Mouse (Mus musculus) adrenal gland, adult 18-20 months (tissue): ENCODE measurements at regions not wholly inside any gene's neighbourhood (a gene's known extent, or its start where the extent isn't known, plus 50 kb on each side); places are given as distances from the start of the nearest gene placed in this dataset.

Source experiments
- DNase-seq, 2 experiments: peaks; one replicate each; pipeline ENCODE4 v3.0.0; 2021 to 2022; ENCODE audit warnings: low spot score in 2 of 2

DNA sequence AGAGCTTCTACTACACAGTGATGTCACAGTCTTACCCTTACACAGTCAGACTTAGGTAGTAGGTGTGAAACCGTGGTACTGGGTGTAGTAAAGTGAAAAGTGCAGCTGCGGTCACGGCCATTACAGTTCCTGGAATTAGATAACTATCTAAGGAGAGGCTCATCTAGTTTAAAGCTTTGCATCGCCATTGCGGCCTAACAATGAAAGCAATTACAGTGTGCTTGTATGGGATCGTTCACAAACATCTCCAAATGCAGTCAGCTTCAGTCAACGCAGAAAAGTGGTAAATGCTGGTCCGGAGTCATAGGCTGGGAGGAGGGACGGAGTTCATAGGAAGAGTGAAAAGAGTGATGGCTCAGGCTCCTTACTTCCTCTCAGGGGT is 106.0 kb upstream of the Col1a2 start:
- no peak for DNase-seq

DNA sequence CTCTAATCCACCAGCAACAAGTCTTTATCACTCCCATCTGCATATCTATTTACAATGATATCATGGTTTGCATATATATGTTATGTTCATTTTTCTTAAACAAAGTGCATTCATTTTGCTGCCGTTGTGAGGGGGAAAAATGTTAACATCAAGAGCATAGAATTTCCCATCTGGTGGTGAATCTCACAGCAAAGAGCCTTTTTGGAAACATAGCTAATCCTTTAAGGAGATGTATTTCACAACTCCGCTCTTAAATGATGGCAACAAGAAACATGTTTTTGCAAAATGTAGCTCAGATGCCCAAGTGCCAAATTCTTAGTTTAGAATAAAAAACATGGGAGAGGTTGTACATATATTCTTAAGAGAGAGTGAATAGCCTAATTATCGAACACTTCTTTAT is 99.3 kb upstream of the Col1a2 start:
- no peak for DNase-seq

DNA sequence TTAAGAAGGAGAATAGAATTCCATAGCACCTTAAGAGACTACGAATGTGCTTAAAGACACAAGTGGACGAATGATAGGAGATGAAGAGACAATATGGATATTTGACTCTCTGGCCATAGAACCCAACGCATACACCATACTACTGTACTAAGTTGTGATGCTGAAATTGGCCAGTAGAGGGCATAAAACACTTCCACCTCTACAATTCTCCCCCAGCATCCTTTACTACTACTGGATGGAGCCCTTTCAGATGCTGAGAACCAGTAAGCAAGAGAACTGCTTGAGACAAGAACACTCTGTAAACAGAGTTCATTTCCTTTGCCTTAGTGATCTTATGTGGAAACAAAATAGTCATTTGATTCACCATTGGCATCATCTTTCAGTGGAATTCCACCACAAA is 96.9 kb upstream of the Col1a2 start:
- DNase-seq = peak in 1 of 2 experiments; percentile 23

DNA sequence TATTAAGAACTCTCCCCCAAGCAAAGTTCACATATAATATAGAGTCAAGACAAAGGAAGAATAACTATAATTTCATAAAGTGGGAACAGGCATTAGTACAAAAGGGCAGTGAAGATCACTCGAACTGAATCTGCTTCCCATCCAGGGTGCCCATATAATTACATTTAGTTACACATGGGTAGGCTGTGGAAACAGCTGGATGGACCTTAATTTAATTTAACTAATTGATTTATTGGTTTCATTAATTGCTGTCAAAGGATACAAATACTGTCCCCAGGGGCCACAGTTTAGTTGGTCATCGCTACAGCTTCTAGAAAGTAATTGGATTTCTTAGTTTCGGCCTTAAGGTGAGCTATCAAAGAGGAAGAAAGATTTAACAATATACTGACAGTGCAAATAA is 91.4 kb upstream of the Col1a2 start:
- DNase-seq = no peak

DNA sequence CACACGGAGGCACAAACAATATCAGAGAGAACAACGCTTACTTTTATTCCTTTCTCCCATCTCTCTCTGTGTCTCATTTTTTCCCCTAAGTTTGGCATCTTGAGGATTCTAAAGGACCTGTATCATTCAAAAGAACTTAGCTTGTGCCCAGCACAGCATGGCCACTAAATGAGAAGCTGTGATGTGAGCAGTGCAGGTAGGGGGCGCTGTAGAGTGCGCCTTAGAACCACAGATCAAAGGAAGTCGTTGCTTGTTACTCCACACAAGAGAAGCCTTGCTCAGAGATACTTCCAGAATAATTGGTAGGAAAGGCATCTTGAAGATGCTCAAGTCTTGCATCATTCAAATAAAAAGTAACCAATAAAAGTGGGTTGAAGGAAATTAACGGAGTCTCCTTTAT is 90.4 kb upstream of the Col1a2 start:
- peak; percentile 54 to 56 for DNase-seq

DNA sequence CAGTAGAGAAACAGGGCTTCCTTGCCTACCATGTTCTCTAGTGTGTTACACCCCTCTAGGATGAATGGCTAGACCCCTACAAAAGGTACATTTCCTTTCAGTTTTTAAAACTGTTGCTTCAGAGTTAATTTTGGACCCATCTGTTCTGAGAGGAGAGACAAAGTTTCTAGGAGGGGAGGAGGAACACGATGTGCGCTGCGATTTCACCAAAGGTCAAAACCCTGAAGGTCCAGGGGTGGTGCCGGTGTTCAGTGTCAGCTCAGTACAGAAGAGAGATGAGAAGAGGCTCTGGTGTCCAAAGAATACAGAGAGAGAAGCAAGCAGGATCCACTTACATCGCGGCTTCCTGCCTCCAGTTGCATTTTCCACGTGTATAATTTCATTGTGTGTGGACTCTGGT is 89.4 kb upstream of the Col1a2 start:
- DNase-seq = no peak

DNA sequence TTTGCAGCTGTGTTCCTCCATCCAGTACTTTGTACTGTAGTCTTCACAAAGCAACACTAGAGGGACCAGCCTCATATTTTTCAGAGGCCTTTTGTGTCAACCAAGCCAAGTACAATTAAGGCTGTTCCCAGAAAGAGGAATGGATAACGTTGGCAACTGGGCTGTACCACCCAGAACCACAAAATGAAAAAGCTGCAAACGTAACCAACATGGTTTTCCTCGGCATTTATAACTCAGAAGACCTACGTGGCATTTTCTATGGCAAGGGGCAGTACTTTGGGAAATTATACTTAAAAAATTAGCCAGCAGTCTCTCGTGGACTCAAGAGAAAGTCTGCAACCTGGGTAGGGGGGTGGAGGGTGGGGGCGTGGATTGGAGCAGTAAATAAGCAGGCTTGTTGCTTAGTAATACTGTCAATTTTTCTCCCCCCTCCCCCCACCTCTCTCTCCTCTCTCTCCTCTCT is 87.3 kb upstream of the Col1a2 start:
- DNase-seq = no peak

DNA sequence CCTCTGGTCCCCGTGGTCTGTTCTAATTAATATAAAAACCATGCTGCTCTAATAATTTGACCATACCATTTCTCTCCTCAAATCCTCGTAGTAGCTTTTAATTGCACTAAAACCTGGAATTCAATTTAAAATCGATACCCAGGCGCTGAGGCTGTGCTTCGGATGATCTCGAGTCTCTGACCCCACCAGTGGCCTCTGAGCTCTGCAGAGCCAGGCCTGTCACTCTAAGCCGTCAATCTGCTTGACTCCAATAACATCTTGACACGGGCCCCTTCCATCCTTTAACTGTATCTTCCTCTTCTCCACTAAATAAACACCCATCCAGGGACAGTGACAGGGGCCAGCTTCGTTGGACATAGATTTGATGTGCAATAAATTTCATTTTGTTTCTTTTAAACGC is 86.2 kb upstream of the Col1a2 start:
- no peak for DNase-seq

DNA sequence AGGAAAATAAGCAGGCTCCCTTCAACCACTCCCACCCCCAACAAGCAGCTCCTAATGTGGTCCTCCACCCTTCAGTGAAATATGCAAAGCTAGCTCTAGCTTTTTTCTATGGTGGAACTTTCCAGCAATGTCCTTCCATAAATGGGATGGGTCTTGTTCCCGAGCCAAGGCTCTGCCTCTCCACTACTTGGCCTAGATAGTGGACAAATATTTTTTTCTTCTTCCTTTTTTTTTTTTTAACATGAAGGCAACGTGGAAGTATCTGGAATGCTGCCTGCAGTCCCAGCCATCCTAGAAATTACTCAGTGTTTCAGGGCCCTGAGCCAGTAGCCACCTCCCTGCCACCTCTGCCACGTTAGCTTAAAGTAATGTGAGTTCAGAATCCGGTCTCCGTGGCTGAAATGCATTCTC is 85.7 kb upstream of the Col1a2 start:
- DNase-seq = peak in 1 of 2 experiments; percentile 26

DNA sequence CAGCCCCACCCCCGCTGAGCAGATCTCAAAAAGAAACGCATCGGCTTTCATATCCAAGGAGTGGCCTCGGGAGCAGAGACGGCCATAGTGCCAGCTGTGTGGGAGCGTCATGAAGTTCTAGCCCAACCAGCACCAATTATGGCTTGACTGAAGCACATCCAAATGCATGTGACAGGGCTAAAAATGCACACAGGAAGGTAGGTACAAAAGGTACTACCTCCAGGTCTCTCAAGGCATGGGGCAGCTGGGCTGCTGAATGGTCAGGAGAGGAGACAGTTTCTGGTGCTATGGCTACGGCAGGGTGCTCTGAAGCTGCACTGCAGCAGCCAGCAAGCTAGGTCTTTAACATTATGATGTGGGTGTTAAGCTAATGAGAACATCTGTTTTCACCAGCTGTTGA is 83.1 kb upstream of the Col1a2 start:
- peak in 1 of 2 experiments; percentile 10 for DNase-seq

DNA sequence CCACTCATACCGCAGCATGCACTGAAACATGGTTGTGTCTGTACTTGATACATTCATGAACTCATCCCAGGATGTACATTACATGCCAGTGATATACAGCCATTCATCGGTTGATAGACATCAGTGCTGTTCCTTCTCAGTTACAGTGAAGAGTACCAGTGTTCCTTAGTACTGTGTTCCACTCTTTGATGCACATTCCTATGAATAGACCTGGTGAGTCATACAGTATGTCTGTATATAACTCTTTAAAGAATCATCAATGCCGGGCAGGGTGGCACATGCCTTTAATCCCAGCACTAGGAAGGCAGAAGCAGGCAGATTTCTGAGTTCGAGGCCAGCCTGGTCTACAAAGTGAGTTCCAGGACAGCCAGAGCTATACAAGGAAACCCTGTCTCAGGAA is 77.5 kb upstream of the Col1a2 start:
- DNase-seq = no peak

DNA sequence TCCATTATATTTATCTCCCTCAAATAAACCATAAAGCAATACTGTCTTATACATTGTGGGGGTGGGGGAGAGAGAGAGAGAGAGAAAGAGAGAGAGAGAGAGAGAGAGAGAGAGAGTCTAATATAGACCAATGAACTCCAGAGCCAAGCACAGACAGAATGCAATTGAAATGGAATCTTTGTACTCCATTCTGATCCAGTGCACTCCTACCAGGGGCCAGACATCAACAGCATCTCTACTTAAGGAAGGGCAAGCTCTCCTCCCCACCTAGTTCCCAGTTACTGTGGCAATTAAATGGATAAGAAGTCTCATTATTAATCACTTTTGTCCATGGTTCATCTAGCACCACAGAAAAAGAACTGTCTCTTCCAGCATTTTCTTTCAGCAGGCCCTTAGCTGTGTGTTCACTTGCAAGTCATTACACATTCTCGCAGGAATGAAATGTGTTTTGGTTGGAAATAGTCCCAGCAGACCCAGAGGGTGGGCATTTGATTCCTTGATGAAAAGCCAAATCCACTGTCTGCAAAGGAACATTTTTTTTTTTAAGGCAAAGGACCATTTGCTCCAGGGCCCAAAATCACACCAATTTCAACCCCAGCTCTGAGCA is 73.8 kb upstream of the Col1a2 start:
- no peak for DNase-seq

DNA sequence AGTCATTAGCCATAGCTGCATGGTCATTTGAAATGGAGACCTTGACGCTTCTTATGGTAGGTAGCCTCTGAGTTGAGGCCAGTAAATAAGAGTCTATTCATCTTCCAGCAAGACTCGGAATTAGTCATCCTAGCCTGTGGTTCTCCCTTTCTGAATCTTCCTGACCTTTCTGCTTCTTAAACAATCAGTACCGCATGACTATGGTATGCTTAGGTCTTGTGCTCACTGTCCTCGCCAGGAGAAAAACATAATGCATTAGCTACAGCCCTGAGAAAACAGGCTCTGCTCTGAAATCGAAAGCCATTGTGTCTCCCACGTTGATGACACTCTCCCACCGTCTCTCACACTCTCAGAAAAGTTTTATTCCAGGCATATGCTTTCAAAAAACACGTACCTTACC is 72.4 kb upstream of the Col1a2 start:
- no peak for DNase-seq

DNA sequence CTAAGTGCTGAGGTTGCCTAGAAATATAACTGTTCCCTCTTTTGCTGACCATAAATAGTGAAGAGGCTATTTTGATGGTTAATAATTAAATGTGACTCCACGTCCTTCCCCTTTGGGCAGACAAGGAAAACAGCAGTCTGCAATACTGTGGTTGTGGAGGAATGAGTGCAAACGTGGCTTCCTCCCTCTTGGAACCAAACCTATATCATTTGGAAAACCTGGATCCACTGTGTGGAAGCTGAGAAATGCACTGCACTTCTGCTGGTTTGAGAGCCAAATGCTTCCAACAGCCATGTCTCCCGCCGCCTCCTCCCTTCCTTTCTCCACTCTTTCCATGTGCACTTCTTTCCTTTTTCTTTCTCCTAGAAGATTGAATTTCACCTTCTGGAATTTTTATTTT is 68.2 kb upstream of the Col1a2 start:
- DNase-seq = no peak

DNA sequence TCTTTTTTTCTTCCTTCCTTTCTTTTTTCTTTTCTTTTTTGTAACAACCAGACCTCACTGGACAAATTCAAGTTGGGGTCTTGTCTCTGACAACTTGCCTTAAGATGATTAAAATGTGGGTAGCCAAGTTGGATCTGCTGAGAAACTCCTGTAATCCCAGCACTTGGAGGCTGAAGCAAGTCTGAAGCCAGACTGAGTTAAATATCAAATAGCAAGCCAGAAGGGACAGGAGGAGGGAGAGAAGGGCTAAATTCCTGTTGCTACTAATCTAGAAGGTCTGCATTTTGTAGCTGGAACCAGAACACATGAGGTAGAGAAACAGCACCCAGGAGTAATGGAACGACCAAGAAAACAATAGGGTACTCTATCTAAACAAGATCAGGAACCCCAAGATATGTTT is 67.7 kb upstream of the Col1a2 start:
- no peak for DNase-seq

DNA sequence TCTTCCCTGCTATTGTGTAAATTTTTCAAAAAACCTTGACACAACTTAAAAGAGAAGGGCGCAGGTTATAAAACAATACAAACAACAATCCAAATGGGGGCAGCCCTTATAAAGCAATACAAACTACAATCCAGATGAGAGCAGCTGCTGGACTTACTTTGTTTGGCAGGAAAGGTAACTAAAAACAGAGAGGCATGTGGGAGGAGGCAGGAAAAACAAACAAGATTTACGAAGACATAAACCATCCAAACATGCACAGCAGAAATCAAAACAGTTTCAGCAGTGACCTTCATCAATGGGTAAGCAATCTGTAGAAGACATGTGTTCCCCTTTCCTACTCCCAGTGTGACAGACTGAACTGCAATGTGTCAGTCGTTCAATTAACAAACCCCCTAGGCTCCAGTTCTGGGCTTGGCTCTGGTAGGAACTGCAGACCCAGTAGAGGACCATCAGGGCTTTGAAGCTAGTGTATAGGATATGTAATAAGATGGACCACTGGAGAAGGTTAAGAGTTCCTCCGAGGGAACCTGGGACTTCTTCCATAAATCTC is 62.9 kb upstream of the Col1a2 start:
- no peak for DNase-seq

DNA sequence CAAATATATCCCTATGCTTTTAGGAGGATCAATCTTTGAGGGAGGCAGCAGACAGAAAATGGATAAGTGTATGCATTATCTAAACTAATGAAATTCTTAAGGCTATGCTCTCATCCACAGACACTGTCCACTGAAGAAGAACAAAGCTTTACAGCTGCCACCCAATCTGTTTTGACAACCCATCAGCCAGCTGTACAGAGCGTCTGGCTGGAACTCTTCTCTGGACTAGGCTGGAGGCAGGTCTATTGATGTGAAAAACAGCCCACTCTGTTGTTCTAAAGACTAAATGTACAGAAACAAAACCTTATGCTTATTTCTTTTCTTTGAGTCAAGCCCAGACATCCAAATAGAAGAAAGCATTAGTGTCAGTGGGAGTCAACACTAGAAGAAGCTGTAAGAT is 58.7 kb upstream of the Col1a2 start:
- DNase-seq = no peak

DNA sequence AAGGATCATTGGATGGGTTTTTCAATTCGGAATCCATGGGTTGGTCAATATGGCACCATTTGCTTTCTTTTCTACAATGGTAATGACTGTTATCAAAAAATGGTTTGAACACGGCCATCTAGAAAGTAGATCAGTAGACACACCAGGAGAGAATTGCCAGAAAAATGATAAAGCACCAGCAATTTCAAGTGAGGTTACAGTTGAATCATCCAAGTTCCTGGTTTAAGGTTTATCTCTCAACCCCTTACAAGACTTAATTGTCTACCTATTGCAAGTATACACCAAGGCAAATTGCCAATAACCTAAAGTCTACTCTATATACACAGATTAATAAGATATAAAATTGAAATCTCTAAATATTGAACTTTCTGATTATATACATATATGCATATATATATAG is 53.4 kb upstream of the Col1a2 start:
- no peak for DNase-seq
